Mouse (Mus musculus): ENCODE measurements around the gene Zcchc9. TPM values are rescaled to one million over a fixed set of nuclear protein-coding genes. Genes with fewer than 3 reads are reported as not detected.
"Not testable (repeated sequence)": the region's sequence is repeated elsewhere in the genome, so short reads cannot be mapped to it uniquely, and the experiment has no call there.

Zcchc9 gene
- total and polyA plus RNA-seq, 3 experiments: 4.1 to 45.1 (median 36.3) TPM

DNA sequence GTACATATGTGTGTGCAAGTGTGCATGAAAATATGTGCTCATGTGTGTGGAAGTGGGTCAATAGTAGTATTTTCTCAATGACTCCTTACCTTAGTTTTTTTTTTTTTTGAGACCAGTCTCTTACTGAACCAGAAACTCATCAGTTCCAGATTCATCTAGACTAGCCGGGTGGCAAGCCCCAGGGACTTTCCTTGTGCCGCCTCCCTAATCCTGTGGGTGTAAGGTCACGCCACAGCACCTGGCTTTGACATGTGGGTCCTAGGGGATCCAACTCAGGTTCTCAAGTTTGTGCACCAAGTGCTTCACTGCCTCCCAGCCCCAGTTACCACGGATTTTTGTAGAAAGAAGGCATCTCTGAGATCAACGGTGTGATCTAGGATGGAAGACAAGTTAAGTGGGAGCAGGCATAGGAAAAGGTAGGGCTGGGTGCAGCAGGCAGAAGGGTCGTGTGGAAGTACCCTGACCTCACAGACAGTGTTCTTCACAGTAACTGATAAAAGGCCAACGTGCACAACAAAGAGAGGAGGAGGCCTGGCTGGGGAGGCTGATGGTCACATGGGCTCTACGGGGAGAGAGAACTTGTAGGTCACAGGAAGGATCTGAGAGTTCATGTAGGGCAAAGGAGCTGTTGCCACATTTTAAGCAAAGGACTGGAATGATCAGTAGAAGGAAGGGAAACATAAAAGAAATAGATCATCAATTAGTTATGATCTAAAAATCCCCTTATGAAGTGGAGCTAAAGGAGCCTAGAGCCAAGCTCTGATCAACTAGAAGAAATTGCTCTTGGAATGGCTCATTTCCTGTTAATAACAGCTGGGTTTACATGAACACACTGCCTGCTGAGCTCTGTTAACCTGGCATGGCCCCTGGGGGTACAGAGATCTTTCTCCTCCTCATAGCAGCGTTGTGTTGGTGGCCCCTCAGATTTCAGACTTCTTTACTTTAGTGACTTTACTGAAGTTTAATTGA lies 38.5 kb downstream of the Zcchc9 start:
- peaks cover 25% of the 10 kb centered on the region for H3K27me3 ChIP-seq (ENCODE audit: insufficient read depth, low read length)
- H3K36me3 ChIP-seq (replicated peaks): no peaks in the 10 kb centered on the region
- no peak overlapping the region for H3K4me3 ChIP-seq (ENCODE audit: low read depth, low read length)
- H3K9me3 ChIP-seq (replicated peaks): no peaks in the 10 kb centered on the region
- ATAC-seq (ENCODE audit: extremely low read depth, insufficient number of reproducible peaks, low FRiP score, poor library complexity, severe bottlenecking) (no peak), DNase-seq (ENCODE audit: low spot score) (no peak)
- peaks cover 3% of the 10 kb centered on the region; the same call in 1 of the 2 replicates for H3K4me1 ChIP-seq (ENCODE audit: insufficient read depth, low read depth, low read length)
- TF ChIP-seq CTCF (IDR thresholded peaks at IDR 0.05; ENCODE audit: low read depth, low read length): no peak
- TF ChIP-seq TAL1 (conservative IDR thresholded peaks at IDR 0.05; ENCODE audit: low read depth, low read length): no peak
- no peak for TF ChIP-seq GATA1 (IDR thresholded peaks at IDR 0.05; ENCODE audit: borderline replicate concordance, low read length)
- no peak for TF ChIP-seq GATA2 (IDR thresholded peaks at IDR 0.05; ENCODE audit: borderline replicate concordance, low read depth, low read length)
- no peak for TF ChIP-seq POLR2AphosphoS5 (IDR thresholded peaks at IDR 0.05; ENCODE audit: insufficient replicate concordance, low read depth, low read length)

DNA sequence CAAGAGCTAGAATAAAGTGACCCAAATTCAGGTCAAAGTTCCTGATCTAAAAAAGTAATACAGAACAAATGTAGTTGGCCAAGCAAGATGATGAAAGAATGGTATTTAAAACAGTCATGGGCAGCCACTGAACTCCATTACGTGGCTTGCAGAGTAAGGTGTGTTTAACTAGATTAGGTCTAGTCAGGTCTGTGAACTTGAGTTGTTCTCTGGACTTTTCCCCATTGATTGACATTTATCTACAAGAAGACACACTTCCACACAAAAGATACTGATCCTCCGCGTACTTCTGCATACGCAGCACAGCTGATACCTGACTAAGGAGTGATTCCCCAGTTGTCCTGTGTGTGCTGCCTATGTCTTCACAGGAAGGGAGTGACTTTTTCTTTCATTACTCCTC lies 41.9 kb downstream of the Zcchc9 start:
- H3K27me3 ChIP-seq (ENCODE audit: insufficient read depth, low read length): peaks cover 26% of the 10 kb centered on the region
- DNase-seq (ENCODE audit: low spot score): no peak

DNA sequence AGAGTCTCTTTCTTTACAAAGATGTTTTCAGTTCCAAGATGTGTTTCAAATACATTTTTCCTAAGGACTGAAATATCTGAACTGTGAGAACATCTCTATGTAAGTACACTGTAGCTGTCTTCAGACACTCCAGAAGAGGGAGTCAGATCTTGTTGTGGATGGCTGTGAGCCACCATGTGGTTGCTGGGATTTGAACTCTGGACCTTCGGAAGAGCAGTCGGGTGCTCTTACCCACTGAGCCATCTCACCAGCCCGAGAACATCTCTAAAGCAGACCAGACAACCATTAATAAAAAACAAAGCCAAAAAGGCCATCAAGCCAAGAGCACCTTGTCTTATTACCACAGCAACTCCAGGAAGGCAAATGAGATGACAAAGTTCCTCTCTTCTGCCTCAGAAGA lies 43.9 kb downstream of the Zcchc9 start:
- not testable (repeated sequence) for H3K4me3 ChIP-seq (ENCODE audit: low read depth, low read length); H3K36me3 ChIP-seq (replicated peaks); H3K9me3 ChIP-seq (replicated peaks); H3K4me1 ChIP-seq (ENCODE audit: insufficient read depth, low read depth, low read length); ATAC-seq (ENCODE audit: extremely low read depth, insufficient number of reproducible peaks, low FRiP score, poor library complexity, severe bottlenecking); DNase-seq (ENCODE audit: low spot score)
- peaks cover 16% of the 10 kb centered on the region for H3K27me3 ChIP-seq (ENCODE audit: insufficient read depth, low read length)

More for the DNA sequence above, 41.9 kb downstream of the Zcchc9 start:
- no peak for TF ChIP-seq CTCF (IDR thresholded peaks at IDR 0.05; ENCODE audit: low read depth, low read length)
- TF ChIP-seq GATA2 (IDR thresholded peaks at IDR 0.05; ENCODE audit: borderline replicate concordance, low read depth, low read length): no peak
- TF ChIP-seq TAL1 (conservative IDR thresholded peaks at IDR 0.05; ENCODE audit: low read depth, low read length): no peak
- TF ChIP-seq GATA1 (IDR thresholded peaks at IDR 0.05; ENCODE audit: borderline replicate concordance, low read length): no peak
- TF ChIP-seq POLR2AphosphoS5 (IDR thresholded peaks at IDR 0.05; ENCODE audit: insufficient replicate concordance, low read depth, low read length): no peak
- ATAC-seq (ENCODE audit: extremely low read depth, insufficient number of reproducible peaks, low FRiP score, poor library complexity, severe bottlenecking): no peak
- H3K9me3 ChIP-seq (replicated peaks): no peaks in the 10 kb centered on the region
- H3K4me3 ChIP-seq (ENCODE audit: low read depth, low read length): no peak overlapping the region
- peaks cover 3% of the 10 kb centered on the region; the same call in 1 of the 2 replicates for H3K4me1 ChIP-seq (ENCODE audit: insufficient read depth, low read depth, low read length)
- no peaks in the 10 kb centered on the region for H3K36me3 ChIP-seq (replicated peaks)

DNA sequence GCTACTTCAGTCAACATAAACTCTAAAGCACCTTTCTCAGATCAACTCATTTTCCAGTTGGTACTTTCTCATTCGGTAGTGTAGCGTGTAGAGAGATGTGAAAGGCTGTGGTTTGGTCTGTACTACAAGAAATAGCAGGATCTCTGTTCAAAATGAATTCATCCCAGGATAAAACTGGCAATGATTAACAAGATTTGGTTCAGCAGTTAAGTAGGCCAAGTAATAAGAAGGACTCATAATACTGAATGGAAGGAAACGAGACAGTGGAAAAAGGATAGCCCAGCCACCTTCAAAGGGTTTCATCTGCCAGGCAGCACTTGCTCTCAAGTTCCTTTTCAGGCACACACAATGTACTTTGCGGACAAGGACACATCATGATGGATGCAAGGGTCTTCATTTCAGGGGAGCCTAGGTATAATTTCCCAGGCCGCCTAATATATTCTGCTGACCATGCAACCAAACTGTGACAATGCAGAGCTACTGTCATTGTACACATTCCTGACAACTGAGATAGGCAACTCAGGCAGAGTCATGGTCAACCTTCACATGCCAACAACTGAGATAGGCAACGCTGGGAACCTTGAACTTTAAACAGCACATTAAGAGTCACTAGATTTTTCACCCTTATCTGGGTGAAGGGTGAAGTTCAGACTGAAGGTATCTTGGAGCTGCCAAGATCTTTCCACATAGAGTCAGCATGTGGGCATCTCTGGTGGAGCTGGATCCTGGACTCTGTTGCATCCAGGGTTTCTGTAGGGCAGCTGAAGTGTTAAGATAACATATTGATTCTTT lies 45.7 kb downstream of the Zcchc9 start:
- DNase-seq (ENCODE audit: low spot score) (no peak), ATAC-seq (ENCODE audit: extremely low read depth, insufficient number of reproducible peaks, low FRiP score, poor library complexity, severe bottlenecking) (no peak)
- TF ChIP-seq CTCF (IDR thresholded peaks at IDR 0.05; ENCODE audit: low read depth, low read length) (no peak), GATA2 (IDR thresholded peaks at IDR 0.05; ENCODE audit: borderline replicate concordance, low read depth, low read length) (no peak), TAL1 (conservative IDR thresholded peaks at IDR 0.05; ENCODE audit: low read depth, low read length) (no peak), POLR2AphosphoS5 (IDR thresholded peaks at IDR 0.05; ENCODE audit: insufficient replicate concordance, low read depth, low read length) (no peak), GATA1 (IDR thresholded peaks at IDR 0.05; ENCODE audit: borderline replicate concordance, low read length) (no peak)
- no peak overlapping the region for H3K4me3 ChIP-seq (ENCODE audit: low read depth, low read length)
- H3K4me1 ChIP-seq (ENCODE audit: insufficient read depth, low read depth, low read length): peaks cover 1% of the 10 kb centered on the region; the same call in 1 of the 2 replicates
- no peaks in the 10 kb centered on the region for H3K36me3 ChIP-seq (replicated peaks)
- H3K27me3 ChIP-seq (ENCODE audit: insufficient read depth, low read length): peaks cover 16% of the 10 kb centered on the region
- H3K9me3 ChIP-seq (replicated peaks): no peaks in the 10 kb centered on the region

DNA sequence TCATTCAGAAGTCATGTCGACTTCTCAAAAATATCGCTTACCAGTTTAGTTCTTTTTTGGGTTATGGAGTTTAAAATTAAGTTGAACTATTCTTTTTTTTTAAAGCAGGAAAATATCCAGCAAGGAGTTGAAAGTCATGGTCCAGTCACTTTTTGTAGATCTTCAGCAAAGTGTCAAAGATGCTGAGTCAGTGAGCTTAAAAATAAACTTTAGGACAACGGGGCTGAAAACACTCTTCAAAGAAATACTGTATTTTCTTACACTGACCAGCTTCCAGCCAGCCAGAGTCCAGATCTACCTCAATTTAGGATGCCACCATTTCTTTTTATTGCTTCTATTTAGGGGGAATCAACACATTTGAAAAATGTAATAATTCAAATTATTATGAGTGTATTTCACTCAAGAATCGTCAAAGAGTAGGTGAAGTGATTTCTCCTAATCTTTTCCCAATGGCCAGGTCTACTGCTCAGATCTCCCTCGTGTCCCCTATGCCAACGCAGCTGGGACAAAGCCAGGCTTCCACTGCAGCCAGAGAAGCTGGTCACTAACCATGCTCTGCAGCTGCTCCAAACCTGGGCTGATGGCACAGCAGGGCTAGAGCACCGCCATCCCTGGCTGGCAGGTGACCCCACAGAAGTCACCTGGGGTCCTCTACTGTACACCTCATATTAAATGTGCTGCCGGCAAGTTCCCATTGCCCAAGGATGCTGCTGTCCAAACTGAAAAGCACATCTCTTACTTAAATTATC lies 47.0 kb downstream of the Zcchc9 start:
- no peak for TF ChIP-seq TAL1 (conservative IDR thresholded peaks at IDR 0.05; ENCODE audit: low read depth, low read length)
- no peak for TF ChIP-seq GATA2 (IDR thresholded peaks at IDR 0.05; ENCODE audit: borderline replicate concordance, low read depth, low read length)
- no peak for TF ChIP-seq GATA1 (IDR thresholded peaks at IDR 0.05; ENCODE audit: borderline replicate concordance, low read length)
- TF ChIP-seq CTCF (IDR thresholded peaks at IDR 0.05; ENCODE audit: low read depth, low read length): no peak
- DNase-seq (ENCODE audit: low spot score) (no peak), ATAC-seq (ENCODE audit: extremely low read depth, insufficient number of reproducible peaks, low FRiP score, poor library complexity, severe bottlenecking) (no peak)
- no peak overlapping the region for H3K4me3 ChIP-seq (ENCODE audit: low read depth, low read length)
- H3K4me1 ChIP-seq (ENCODE audit: insufficient read depth, low read depth, low read length): no peaks in the 10 kb centered on the region
- peaks cover 18% of the 10 kb centered on the region for H3K27me3 ChIP-seq (ENCODE audit: insufficient read depth, low read length)
- H3K9me3 ChIP-seq (replicated peaks): no peaks in the 10 kb centered on the region
- H3K36me3 ChIP-seq (replicated peaks): no peaks in the 10 kb centered on the region

DNA sequence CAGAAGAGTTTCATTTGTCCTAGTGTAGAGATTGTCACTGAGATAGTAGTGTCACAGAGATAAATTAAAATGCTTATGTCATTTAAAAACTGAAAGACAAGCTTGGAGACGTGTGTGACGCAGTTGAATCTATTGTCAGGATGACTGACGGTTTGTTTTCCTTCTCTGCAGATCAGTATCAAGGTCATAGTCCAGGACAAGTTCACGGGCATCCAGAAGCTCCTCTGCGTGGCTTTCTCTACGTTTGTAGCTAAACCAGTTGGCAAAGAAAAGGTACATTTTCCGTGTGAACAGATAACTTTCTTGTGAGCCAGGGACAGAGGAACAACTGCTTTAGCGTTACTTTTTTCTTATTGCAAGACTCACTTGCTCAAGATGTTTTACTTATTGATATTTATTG lies 47.7 kb downstream of the Zcchc9 start:
- no peak for ATAC-seq (ENCODE audit: extremely low read depth, insufficient number of reproducible peaks, low FRiP score, poor library complexity, severe bottlenecking)
- H3K36me3 ChIP-seq (replicated peaks): no peaks in the 10 kb centered on the region
- H3K9me3 ChIP-seq (replicated peaks): no peaks in the 10 kb centered on the region
- H3K4me3 ChIP-seq (ENCODE audit: low read depth, low read length): no peak overlapping the region
- TF ChIP-seq GATA1 (IDR thresholded peaks at IDR 0.05; ENCODE audit: borderline replicate concordance, low read length): no peak
- no peak for TF ChIP-seq TAL1 (conservative IDR thresholded peaks at IDR 0.05; ENCODE audit: low read depth, low read length)
- no peak for TF ChIP-seq GATA2 (IDR thresholded peaks at IDR 0.05; ENCODE audit: borderline replicate concordance, low read depth, low read length)
- TF ChIP-seq POLR2AphosphoS5 (IDR thresholded peaks at IDR 0.05; ENCODE audit: insufficient replicate concordance, low read depth, low read length): no peak
- no peak for TF ChIP-seq CTCF (IDR thresholded peaks at IDR 0.05; ENCODE audit: low read depth, low read length)
- H3K4me1 ChIP-seq (ENCODE audit: insufficient read depth, low read depth, low read length): no peaks in the 10 kb centered on the region
- no peak for DNase-seq (ENCODE audit: low spot score)
- H3K27me3 ChIP-seq (ENCODE audit: insufficient read depth, low read length): peaks cover 18% of the 10 kb centered on the region

All from G1E (cell line).